Mouse (Mus musculus) liver, postnatal 0 days (tissue): ENCODE measurements around the gene Hist2h3b. TPM values are rescaled to one million over a fixed set of nuclear protein-coding genes. Genes with fewer than 3 reads are reported as not detected.
"Not testable (repeated sequence)": the region's sequence is repeated elsewhere in the genome, so short reads cannot be mapped to it uniquely, and the experiment has no call there.

Experiments
- ATAC-seq: fragments of 200-750 bp; cut with Nextera tagmentation; 2 replicates; pipeline ENCODE4 v1.8.0; 2017; ENCODE audit warnings: mild to moderate bottlenecking, moderate library complexity
- DNase-seq: peaks from one replicate; pipeline ENCODE4 v3.0.0-alpha.2; 2016
- H3K27ac ChIP-seq: fragments of 300-500 bp; sonication (generic); 2 replicates; pipeline ENCODE4 v1.5.1; 2014; ENCODE audit warnings: antibody characterized with exemption, moderate library complexity, mild to moderate bottlenecking, low read depth
- H3K27me3 ChIP-seq: fragments of 300-500 bp; sonication (generic); 2 replicates; pipeline ENCODE4 v1.6.1; 2014; ENCODE audit warnings: low read length, control low read depth, mixed read lengths; ENCODE audit not compliant: insufficient read depth
- H3K36me3 ChIP-seq: fragments of 300-500 bp; sonication (generic); replicated peaks from 2 replicates; pipeline ENCODE4 v1.6.1; 2014; ENCODE audit warnings: mild to moderate bottlenecking, control low read depth, low read length, moderate library complexity, mixed read lengths; ENCODE audit not compliant: insufficient read depth
- H3K4me1 ChIP-seq: fragments of 300-500 bp; sonication (generic); 2 replicates; pipeline ENCODE4 v1.6.1; 2014; ENCODE audit warnings: antibody characterized with exemption, mild to moderate bottlenecking, control low read depth; ENCODE audit not compliant: insufficient read depth
- H3K4me2 ChIP-seq: fragments of 300-500 bp; sonication (generic); 2 replicates; pipeline ENCODE4 v1.6.1; 2014; ENCODE audit warnings: low read depth, mild to moderate bottlenecking, low read length, moderate library complexity, mixed read lengths
- H3K4me3 ChIP-seq: fragments of 300-500 bp; sonication (generic); 2 replicates; pipeline ENCODE4 v1.5.1; 2014; ENCODE audit warnings: low read depth, low read length
- H3K9ac ChIP-seq: fragments of 300-500 bp; sonication (generic); replicated peaks from 2 replicates; pipeline ENCODE4 v1.6.1; 2014; ENCODE audit warnings: mild to moderate bottlenecking, moderate library complexity
- H3K9me3 ChIP-seq: fragments of 300-500 bp; sonication (generic); 2 replicates; pipeline ENCODE4 v1.6.1; 2016; ENCODE audit warnings: mild to moderate bottlenecking, control low read depth, low read length, mixed read lengths
- CTCF ChIP-seq: sonication (generic); IDR thresholded peaks from 2 replicates; pipeline ENCODE4 v1.5.1; 2016; ENCODE audit warnings: antibody characterized with exemption, low read depth
- EP300 ChIP-seq: IDR thresholded peaks from 2 replicates; pipeline ENCODE4 v1.6.1; 2016; ENCODE audit warnings: antibody characterized with exemption, low read depth, mild to moderate bottlenecking
- WGBS: fragments of 180-500 bp; shearing (Covaris S2); extraction: QIAGEN DNeasy Blood & Tissue Kit; methylation state at CpG from one replicate; pipeline ENCODE4 v1.1.7; 2014; ENCODE audit not compliant: insufficient replicate concordance; 5-methylcytosine and 5-hydroxymethylcytosine counted together
- polyA plus RNA-seq: library from polyadenylated mRNA; unstranded; fragments of >200 nt; fragmentation: Nextera tagmentation; extraction: Ambion mirVana; gene quantifications from 2 replicates; pipeline ENCODE4 v1.2.1, GENCODE M21; 2015

Gene Hist2h3b
- polyA plus RNA-seq = 56.1 and 84.5 TPM in 2 replicates

GRCm38 (mm10) chr3:96268051-96268775 lies at the start of gene Hist2h3b:
TSS of gene Hist2h3b (plus strand) at chr3:96268654.
- Histone ChIP-seq H3K9me3 (no peaks in the 10 kb centered on the region), H3K4me2 (peak within 1 kb of the TSS; percentile 89), H3K4me3 (peak within 1 kb of the TSS; percentile 52), H3K27me3 (no peaks in the 10 kb centered on the region), H3K27ac (peak within 1 kb of the TSS; percentile 99), H3K4me1 (peaks cover 26% of the 10 kb centered on the region), H3K36me3 (no peaks in the 10 kb centered on the region), H3K9ac (peak within 1 kb of the TSS; percentile 85)
- ATAC-seq (peak; percentile 49), DNase-seq (peak; percentile 82)
- WGBS = 22% methylated on average over 28 of the region's 30 CpGs
- TF ChIP-seq CTCF (no peak), EP300 (peak; percentile 70)

- H3K9me3 ChIP-seq = no peaks in the 10 kb centered on the region
- ATAC-seq (peak; percentile 7), DNase-seq (peak; percentile 52)
- H3K27me3 ChIP-seq = no peaks in the 10 kb centered on the region
- H3K4me3 ChIP-seq = peak overlapping the region; percentile 67
- WGBS = 0% methylated on average over 12 of the region's 12 CpGs
- TF ChIP-seq EP300 (no peak), CTCF (peak; percentile 65)
- H3K4me1 ChIP-seq = peaks cover 41% of the 10 kb centered on the region
- peak overlapping the region; percentile 99 for H3K27ac ChIP-seq
- H3K9ac ChIP-seq = peak overlapping the region; percentile 93
- H3K4me2 ChIP-seq = peak overlapping the region; percentile 70
- H3K36me3 ChIP-seq = no peaks in the 10 kb centered on the region
Measured at GRCm38 (mm10) chr3:96219191-96219641, 49.2 kb upstream of the Hist2h3b start.

GRCm38 (mm10) chr3:96219661-96220130 lies 48.8 kb upstream of the Hist2h3b start, which contains the start of the genes Bola1 and Hist2h2ab:
TSS of gene Bola1 (minus strand) at chr3:96219709.
TSS of gene Hist2h2ab (plus strand) at chr3:96219865.
- Histone ChIP-seq H3K9me3 (no peaks in the 10 kb centered on the region), H3K27ac (peak within 1 kb of the TSS; percentile 99), H3K4me2 (peak within 1 kb of the TSS; percentile 70), H3K4me1 (peaks cover 40% of the 10 kb centered on the region), H3K9ac (peak within 1 kb of the TSS; percentile 93), H3K4me3 (peak within 1 kb of the TSS; percentile 67), H3K36me3 (no peaks in the 10 kb centered on the region), H3K27me3 (no peaks in the 10 kb centered on the region)
- TF ChIP-seq CTCF (no peak), EP300 (peak; percentile 45; the same call in 1 of the 2 replicates)
- WGBS = under 1% methylated on average over 37 of the region's 37 CpGs
- peak; percentile 62 for ATAC-seq
- DNase-seq = peak; percentile 79

GRCm38 (mm10) chr3:96220131-96220764 lies 48.2 kb upstream of the Hist2h3b start:
- ATAC-seq, H3K27me3 ChIP-seq, H3K9me3 ChIP-seq, H3K36me3 ChIP-seq: not testable (repeated sequence)
- peak overlapping the region; percentile 93 for H3K9ac ChIP-seq
- peak overlapping the region; percentile 67 for H3K4me3 ChIP-seq
- peak overlapping the region; percentile 99 for H3K27ac ChIP-seq
- peak overlapping the region; percentile 70 for H3K4me2 ChIP-seq
- peaks cover 45% of the 10 kb centered on the region for H3K4me1 ChIP-seq
- WGBS = 0% methylated on average over 23 of the region's 47 CpGs
- peak; percentile 62 for DNase-seq

- H3K4me3 ChIP-seq = peak within 1 kb of the TSS; percentile 67
- peak within 1 kb of the TSS; percentile 93 for H3K9ac ChIP-seq
- no peaks in the 10 kb centered on the region for H3K36me3 ChIP-seq
- peak within 1 kb of the TSS; percentile 70 for H3K4me2 ChIP-seq
- peak within 1 kb of the TSS; percentile 99 for H3K27ac ChIP-seq
- H3K9me3 ChIP-seq = no peaks in the 10 kb centered on the region
- peaks cover 45% of the 10 kb centered on the region for H3K4me1 ChIP-seq
- 1% methylated on average over 43 of the region's 43 CpGs for WGBS
- no peaks in the 10 kb centered on the region for H3K27me3 ChIP-seq
- DNase-seq (peak; percentile 88), ATAC-seq (peak; percentile 88)
- TF ChIP-seq EP300 (peak; percentile 88), CTCF (0 out of 2 replicates have a peak, but pooled peaks have one; percentile 1)
Measured at GRCm38 (mm10) chr3:96220765-96221639, 47.5 kb upstream of the Hist2h3b start, which contains the start of the genes Hist2h2ac and Hist2h2be. TSS of gene Hist2h2ac (minus strand) at chr3:96220880. TSS of gene Hist2h2be (plus strand) at chr3:96221119.
